Mouse (Mus musculus): ENCODE results near the gene Ccdc34. TPM values are rescaled to one million over a fixed set of nuclear protein-coding genes. Genes with fewer than 3 reads are reported as not detected.

The Ccdc34 gene
- polyA plus RNA-seq, 1 experiment from 2014 or later, result 37.0 TPM

DNA sequence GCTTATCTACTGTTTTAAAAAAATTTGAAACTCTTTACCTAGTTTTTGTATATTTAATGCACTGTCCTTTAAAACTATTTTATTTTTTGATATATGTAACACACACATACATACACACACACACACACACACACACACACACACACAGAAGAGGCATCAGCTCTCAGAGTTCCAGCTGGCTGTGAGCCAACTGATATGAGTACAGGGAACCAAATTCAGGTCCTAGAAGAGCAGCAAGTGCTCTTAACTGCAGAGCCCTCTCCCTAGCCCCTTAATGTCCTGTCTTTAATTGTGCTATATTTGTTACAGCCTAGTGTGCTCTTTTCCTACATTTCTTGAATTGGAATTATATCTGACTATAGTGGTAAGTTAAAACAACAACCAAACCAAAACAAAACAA lies 38.4 kb upstream of the Ccdc34 start:
- no peaks in the 10 kb centered on the region for H3K27me3 ChIP-seq (ENCODE audit: control insufficient read depth, insufficient read depth, low read length)
- H3K4me3 ChIP-seq (replicated peaks; ENCODE audit: low read length), result no peak overlapping the region
- peaks cover 9% of the 10 kb centered on the region; the same call in 1 of the 2 replicates for H3K4me1 ChIP-seq (ENCODE audit: control insufficient read depth, insufficient read depth, low read length)
- H3K9ac ChIP-seq (ENCODE audit: low read length), result no peak overlapping the region
- H3K4me2 ChIP-seq (ENCODE audit: low read depth, low read length), result no peak overlapping the region
- H3K9me3 ChIP-seq (replicated peaks; ENCODE audit: control insufficient read depth, low read length), result no peaks in the 10 kb centered on the region
- ATAC-seq (ENCODE audit: insufficient read depth, low FRiP score), result no peak
- H3K36me3 ChIP-seq (ENCODE audit: control insufficient read depth, insufficient read depth, low read length), result no peaks in the 10 kb centered on the region
- H3K27ac ChIP-seq (ENCODE audit: low read length), result no peak overlapping the region

DNA sequence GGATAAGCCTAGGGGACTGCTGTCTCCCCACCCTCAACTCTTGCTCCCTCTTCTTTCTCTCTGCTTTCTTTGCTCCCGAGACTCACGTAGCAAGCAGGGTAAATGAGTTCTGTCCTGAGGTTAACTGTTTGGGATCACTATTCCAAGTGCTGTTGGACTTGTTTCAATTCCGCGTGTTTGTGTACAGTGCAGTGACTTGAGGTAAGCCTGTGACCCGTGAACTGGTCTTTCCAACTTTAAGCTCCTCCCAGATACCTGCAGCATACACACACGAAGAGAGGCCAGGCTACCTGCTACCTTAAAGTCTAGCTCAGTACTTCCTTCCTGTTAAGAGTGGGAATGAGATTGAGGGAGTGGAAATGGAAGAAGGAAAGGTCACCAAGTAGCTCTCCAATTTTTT lies 34.2 kb upstream of the Ccdc34 start:
- H3K27ac ChIP-seq (ENCODE audit: low read length), result no peak overlapping the region
- WGBS, result 66% methylated on average over 6 of the region's 6 CpGs

DNA sequence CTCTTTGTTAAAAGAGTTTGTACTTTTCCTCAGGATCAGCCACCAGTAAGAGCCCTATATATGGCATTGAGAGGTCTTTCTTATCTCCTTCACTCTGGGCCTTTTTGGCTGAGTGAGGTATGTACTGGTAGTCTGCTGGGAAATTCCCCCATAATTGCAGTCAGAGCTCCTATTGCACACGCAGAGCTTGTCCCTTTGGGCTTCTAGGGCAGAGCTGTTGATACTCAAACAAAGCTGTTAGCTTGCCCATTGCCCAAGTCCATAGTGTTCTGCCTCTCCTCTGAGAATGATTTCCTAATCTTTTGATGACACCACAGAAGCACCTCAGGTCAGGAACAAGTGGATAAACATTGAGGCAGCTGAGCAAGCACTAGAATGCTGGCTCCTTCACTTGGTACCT lies 32.7 kb upstream of the Ccdc34 start:
- no peak for ATAC-seq (ENCODE audit: insufficient read depth, low FRiP score)
- Histone ChIP-seq H3K4me1 (ENCODE audit: control insufficient read depth, insufficient read depth, low read length) (peaks cover 55% of the 10 kb centered on the region), H3K4me2 (ENCODE audit: low read depth, low read length) (no peak overlapping the region), H3K4me3 (replicated peaks; ENCODE audit: low read length) (no peak overlapping the region), H3K36me3 (ENCODE audit: control insufficient read depth, insufficient read depth, low read length) (no peaks in the 10 kb centered on the region; the same call in 1 of the 2 replicates), H3K9me3 (replicated peaks; ENCODE audit: control insufficient read depth, low read length) (no peaks in the 10 kb centered on the region), H3K27me3 (ENCODE audit: control insufficient read depth, insufficient read depth, low read length) (no peaks in the 10 kb centered on the region), H3K27ac (ENCODE audit: low read length) (peak overlapping the region; percentile 28), H3K9ac (ENCODE audit: low read length) (no peak overlapping the region)
- 53% methylated on average over 1 of the region's 1 CpGs for WGBS

More for the DNA sequence above, 34.2 kb upstream of the Ccdc34 start:
- ATAC-seq (ENCODE audit: insufficient read depth, low FRiP score), result peak; percentile 63; the same call in 1 of the 2 replicates
- Histone ChIP-seq H3K9ac (ENCODE audit: low read length) (no peak overlapping the region), H3K4me2 (ENCODE audit: low read depth, low read length) (no peak overlapping the region), H3K4me1 (ENCODE audit: control insufficient read depth, insufficient read depth, low read length) (peaks cover 45% of the 10 kb centered on the region), H3K36me3 (ENCODE audit: control insufficient read depth, insufficient read depth, low read length) (no peaks in the 10 kb centered on the region; the same call in 1 of the 2 replicates), H3K4me3 (replicated peaks; ENCODE audit: low read length) (no peak overlapping the region), H3K9me3 (replicated peaks; ENCODE audit: control insufficient read depth, low read length) (no peaks in the 10 kb centered on the region), H3K27me3 (ENCODE audit: control insufficient read depth, insufficient read depth, low read length) (no peaks in the 10 kb centered on the region)

DNA sequence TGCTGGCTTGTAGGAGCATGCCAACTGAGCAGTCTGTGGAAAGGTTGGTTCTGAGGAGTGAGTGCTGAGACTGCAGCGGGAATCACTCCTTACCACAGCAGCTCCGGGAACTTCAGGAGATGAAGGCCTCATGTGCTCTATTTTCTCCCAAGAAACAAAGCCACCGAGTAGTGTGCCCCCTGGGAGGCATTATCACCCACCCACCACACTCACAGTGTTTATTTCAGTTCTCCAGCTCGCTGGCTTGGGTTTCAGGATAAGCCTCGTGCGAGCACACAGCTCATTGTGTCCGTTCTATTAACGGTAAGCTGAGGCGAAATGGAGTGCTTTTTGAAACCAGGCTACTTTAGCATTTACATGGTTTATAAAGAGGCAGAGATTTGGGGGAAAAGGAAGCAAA lies 32.1 kb upstream of the Ccdc34 start:
- Histone ChIP-seq H3K9ac (ENCODE audit: low read length) (no peak overlapping the region), H3K9me3 (replicated peaks; ENCODE audit: control insufficient read depth, low read length) (no peaks in the 10 kb centered on the region), H3K4me2 (ENCODE audit: low read depth, low read length) (no peak overlapping the region), H3K27me3 (ENCODE audit: control insufficient read depth, insufficient read depth, low read length) (no peaks in the 10 kb centered on the region), H3K4me3 (replicated peaks; ENCODE audit: low read length) (no peak overlapping the region), H3K36me3 (ENCODE audit: control insufficient read depth, insufficient read depth, low read length) (no peaks in the 10 kb centered on the region; the same call in 1 of the 2 replicates), H3K4me1 (ENCODE audit: control insufficient read depth, insufficient read depth, low read length) (peaks cover 60% of the 10 kb centered on the region), H3K27ac (ENCODE audit: low read length) (peak overlapping the region; percentile 30; the same call in 1 of the 2 replicates)
- ATAC-seq (ENCODE audit: insufficient read depth, low FRiP score), result no peak
- WGBS, result 48% methylated on average over 9 of the region's 9 CpGs

DNA sequence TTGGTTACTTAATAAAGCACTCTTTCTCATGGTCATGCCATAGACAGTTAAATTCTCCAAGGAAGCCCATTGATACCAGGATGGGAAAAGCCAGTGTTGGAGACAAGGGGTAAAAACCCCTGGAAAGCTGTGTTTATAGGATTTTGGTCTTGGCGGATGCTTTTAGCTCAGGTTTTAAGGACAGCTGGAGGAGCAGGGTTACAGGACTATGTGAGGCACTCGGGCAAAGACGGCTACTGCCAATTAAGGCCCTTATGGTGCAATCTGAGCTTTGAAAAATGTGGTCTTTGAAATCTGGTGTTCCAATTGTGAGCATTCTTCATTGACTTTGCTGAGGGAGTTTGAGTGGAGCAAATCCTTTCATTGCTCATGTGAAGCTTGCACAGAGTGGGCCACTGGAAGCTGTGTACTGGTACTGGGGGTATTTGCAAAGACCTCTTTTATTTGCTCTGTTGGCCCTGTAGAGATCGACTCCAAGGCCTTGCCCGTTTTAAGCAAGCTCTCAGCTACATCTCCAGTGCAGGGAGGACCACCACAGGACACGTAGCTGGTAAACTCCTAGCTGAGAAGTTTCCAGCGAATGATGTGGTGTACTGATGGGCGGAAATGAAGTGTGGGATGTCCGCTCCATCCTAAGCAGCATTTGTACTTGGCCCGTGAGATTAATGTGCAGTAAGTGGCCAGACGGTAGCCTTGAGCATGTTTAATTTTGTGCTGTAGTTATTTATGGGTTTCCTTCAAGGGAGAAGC lies 31.4 kb upstream of the Ccdc34 start:
- no peaks in the 10 kb centered on the region; the same call in 1 of the 2 replicates for H3K36me3 ChIP-seq (ENCODE audit: control insufficient read depth, insufficient read depth, low read length)
- peak overlapping the region; percentile 14; the same call in 1 of the 2 replicates for H3K27ac ChIP-seq (ENCODE audit: low read length)
- no peak overlapping the region for H3K4me3 ChIP-seq (replicated peaks; ENCODE audit: low read length)
- H3K9me3 ChIP-seq (replicated peaks; ENCODE audit: control insufficient read depth, low read length), result no peaks in the 10 kb centered on the region
- no peak for ATAC-seq (ENCODE audit: insufficient read depth, low FRiP score)
- H3K4me2 ChIP-seq (ENCODE audit: low read depth, low read length), result no peak overlapping the region
- H3K4me1 ChIP-seq (ENCODE audit: control insufficient read depth, insufficient read depth, low read length), result peaks cover 62% of the 10 kb centered on the region
- WGBS, result 45% methylated on average over 11 of the region's 11 CpGs
- H3K9ac ChIP-seq (ENCODE audit: low read length), result no peak overlapping the region
- no peaks in the 10 kb centered on the region for H3K27me3 ChIP-seq (ENCODE audit: control insufficient read depth, insufficient read depth, low read length)

DNA sequence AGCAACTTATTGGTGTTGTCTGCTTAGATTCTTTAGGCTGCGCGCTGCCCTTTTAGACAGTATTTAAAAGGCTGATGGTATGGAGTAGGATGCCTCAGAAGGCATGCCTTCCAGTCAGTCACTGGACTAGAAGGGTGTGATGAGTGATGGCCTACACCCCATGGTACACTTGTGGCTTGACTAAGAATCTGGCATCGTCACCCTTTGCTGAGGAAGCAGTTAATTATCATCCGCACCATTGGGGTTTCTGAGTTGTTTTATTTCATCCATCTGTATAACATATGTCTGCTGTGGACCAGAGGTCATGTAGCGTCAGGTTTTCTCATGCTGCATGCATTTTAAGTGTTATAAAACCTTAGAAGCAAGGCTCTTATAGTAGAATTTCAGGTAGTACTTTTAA lies 29.7 kb upstream of the Ccdc34 start:
- H3K27ac ChIP-seq (ENCODE audit: low read length), result no peak overlapping the region
- H3K4me3 ChIP-seq (replicated peaks; ENCODE audit: low read length), result no peak overlapping the region
- H3K4me1 ChIP-seq (ENCODE audit: control insufficient read depth, insufficient read depth, low read length), result peaks cover 60% of the 10 kb centered on the region
- no peaks in the 10 kb centered on the region; the same call in 1 of the 2 replicates for H3K36me3 ChIP-seq (ENCODE audit: control insufficient read depth, insufficient read depth, low read length)
- no peak overlapping the region for H3K9ac ChIP-seq (ENCODE audit: low read length)
- WGBS, result 66% methylated on average over 5 of the region's 5 CpGs
- no peaks in the 10 kb centered on the region for H3K9me3 ChIP-seq (replicated peaks; ENCODE audit: control insufficient read depth, low read length)
- no peak for ATAC-seq (ENCODE audit: insufficient read depth, low FRiP score)
- H3K4me2 ChIP-seq (ENCODE audit: low read depth, low read length), result no peak overlapping the region
- no peaks in the 10 kb centered on the region for H3K27me3 ChIP-seq (ENCODE audit: control insufficient read depth, insufficient read depth, low read length)

DNA sequence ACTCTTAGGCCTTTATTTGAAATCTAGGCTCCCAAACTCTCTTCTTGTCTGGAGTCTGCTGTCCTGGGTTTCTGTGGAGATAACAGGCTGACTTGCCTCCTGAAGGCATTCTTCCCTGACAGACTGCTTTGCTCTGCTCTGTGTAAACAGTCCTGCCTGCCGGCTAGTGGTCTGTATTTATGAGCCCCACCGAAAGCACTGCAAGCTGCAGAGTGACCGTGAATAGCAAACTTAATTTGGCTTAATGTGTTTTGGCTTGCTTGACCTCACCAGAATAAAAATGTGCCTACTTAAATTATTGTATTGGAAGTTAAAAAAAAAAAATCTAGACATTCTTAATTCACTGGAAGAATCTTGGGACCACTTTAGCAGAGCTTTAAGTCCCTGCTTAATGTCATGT lies 28.4 kb upstream of the Ccdc34 start:
- Histone ChIP-seq H3K27me3 (ENCODE audit: control insufficient read depth, insufficient read depth, low read length) (no peaks in the 10 kb centered on the region), H3K36me3 (ENCODE audit: control insufficient read depth, insufficient read depth, low read length) (no peaks in the 10 kb centered on the region; the same call in 1 of the 2 replicates), H3K27ac (ENCODE audit: low read length) (peak overlapping the region; percentile 71), H3K9ac (ENCODE audit: low read length) (peak overlapping the region; percentile 47; the same call in 1 of the 2 replicates), H3K4me3 (replicated peaks; ENCODE audit: low read length) (no peak overlapping the region), H3K4me1 (ENCODE audit: control insufficient read depth, insufficient read depth, low read length) (peaks cover 59% of the 10 kb centered on the region), H3K9me3 (replicated peaks; ENCODE audit: control insufficient read depth, low read length) (no peaks in the 10 kb centered on the region), H3K4me2 (ENCODE audit: low read depth, low read length) (no peak overlapping the region)
- no peak for ATAC-seq (ENCODE audit: insufficient read depth, low FRiP score)
- 10% methylated on average over 3 of the region's 3 CpGs for WGBS

DNA sequence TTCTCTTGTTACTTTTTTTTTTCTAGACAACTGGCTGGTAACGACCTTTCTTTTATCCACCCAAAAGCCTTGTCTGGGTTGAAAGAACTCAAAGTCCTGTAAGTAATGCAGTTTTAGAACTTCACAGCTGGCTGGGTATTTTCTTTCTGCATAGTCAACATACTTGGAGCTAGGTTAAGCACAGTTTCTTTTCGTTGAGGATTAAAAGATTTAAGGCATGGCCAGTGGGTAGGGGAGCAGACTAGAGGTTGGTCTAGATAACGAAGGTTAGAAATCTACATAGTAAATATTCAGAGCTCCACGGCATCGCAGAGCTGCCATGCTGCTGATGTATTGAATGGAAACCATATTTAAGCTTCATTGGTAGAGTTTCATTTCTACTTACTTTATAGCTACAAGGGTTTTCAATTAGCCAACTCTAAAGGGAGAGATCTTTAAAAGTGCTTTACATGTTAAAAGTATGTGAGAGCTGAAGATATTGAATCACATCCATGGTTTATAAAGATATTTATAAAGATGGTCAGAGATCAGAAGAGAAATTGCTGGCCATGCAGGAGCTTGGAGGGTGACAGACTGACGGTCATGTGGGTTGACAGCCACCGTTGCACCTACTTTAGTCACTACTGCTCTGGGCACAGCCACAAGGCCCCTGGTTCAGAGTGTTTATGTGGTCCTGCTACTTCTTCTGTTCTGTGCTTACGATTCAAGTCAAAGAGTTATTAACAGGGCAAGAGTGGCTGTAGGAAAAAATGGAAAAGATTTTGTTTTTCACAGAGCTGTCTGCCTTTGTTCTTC lies 27.7 kb upstream of the Ccdc34 start:
- peak overlapping the region; percentile 94; the same call in 1 of the 2 replicates for H3K27ac ChIP-seq (ENCODE audit: low read length)
- no peaks in the 10 kb centered on the region; the same call in 1 of the 2 replicates for H3K36me3 ChIP-seq (ENCODE audit: control insufficient read depth, insufficient read depth, low read length)
- no peak overlapping the region for H3K9ac ChIP-seq (ENCODE audit: low read length)
- no peak overlapping the region for H3K4me2 ChIP-seq (ENCODE audit: low read depth, low read length)
- no peak overlapping the region for H3K4me3 ChIP-seq (replicated peaks; ENCODE audit: low read length)
- peaks cover 57% of the 10 kb centered on the region for H3K4me1 ChIP-seq (ENCODE audit: control insufficient read depth, insufficient read depth, low read length)
- no peak for ATAC-seq (ENCODE audit: insufficient read depth, low FRiP score)
- no peaks in the 10 kb centered on the region for H3K9me3 ChIP-seq (replicated peaks; ENCODE audit: control insufficient read depth, low read length)
- WGBS, result 34% methylated on average over 8 of the region's 8 CpGs
- no peaks in the 10 kb centered on the region for H3K27me3 ChIP-seq (ENCODE audit: control insufficient read depth, insufficient read depth, low read length)

DNA sequence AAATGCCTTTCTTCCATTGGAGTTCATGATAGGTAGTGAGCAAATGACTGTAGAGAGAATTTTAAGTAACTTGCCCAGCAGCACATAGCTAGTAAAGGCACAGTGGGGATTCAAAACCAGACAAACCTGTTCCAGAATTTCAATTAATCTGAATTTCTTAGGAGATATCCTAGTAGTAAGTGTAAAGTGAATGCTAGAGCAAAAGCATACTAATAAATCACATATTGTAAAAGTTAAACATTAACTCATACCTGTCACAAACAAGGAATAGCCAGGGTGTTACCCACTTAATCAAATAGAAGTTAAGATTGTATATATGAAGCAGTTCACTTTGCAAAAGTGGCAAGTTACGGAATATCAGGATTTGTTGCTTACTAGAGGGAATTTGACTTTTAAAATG lies 25.9 kb upstream of the Ccdc34 start:
- Histone ChIP-seq H3K27me3 (ENCODE audit: control insufficient read depth, insufficient read depth, low read length) (no peaks in the 10 kb centered on the region), H3K4me2 (ENCODE audit: low read depth, low read length) (no peak overlapping the region)
- ATAC-seq (ENCODE audit: insufficient read depth, low FRiP score), result peak; percentile 80

More for the DNA sequence above, 25.9 kb upstream of the Ccdc34 start:
- WGBS, result 62% methylated on average over 1 of the region's 1 CpGs
- Histone ChIP-seq H3K36me3 (ENCODE audit: control insufficient read depth, insufficient read depth, low read length) (no peaks in the 10 kb centered on the region; the same call in 1 of the 2 replicates), H3K9me3 (replicated peaks; ENCODE audit: control insufficient read depth, low read length) (no peaks in the 10 kb centered on the region), H3K4me1 (ENCODE audit: control insufficient read depth, insufficient read depth, low read length) (peaks cover 44% of the 10 kb centered on the region), H3K4me3 (replicated peaks; ENCODE audit: low read length) (no peak overlapping the region), H3K9ac (ENCODE audit: low read length) (no peak overlapping the region), H3K27ac (ENCODE audit: low read length) (no peak overlapping the region)
